Mouse (Mus musculus) cortical plate, adult 2 months (tissue): ENCODE results near the gene Cadm2.

Experiments
- CTCF ChIP-seq: fragments of 200-500 bp; IDR thresholded peaks from 2 replicates; pipeline ENCODE4 v1.5.1; 2011; ENCODE audit warnings: mild to moderate bottlenecking, control low read depth, low read length; ENCODE audit not compliant: insufficient read depth; ENCODE audit errors: extremely low read depth
- POLR2A ChIP-seq: fragments of 200-500 bp; IDR thresholded peaks from 2 replicates; pipeline ENCODE4 v1.6.1; 2011; ENCODE audit warnings: mild to moderate bottlenecking, low read length, control low read depth; ENCODE audit not compliant: insufficient read depth; ENCODE audit errors: extremely low read depth

- TF ChIP-seq CTCF = no peak
- no peak for TF ChIP-seq POLR2A
Measured at GRCm38 (mm10) chr16:67162211-67162790, 458.4 kb downstream of the Cadm2 start.
